Mouse (Mus musculus): ENCODE measurements around the gene Pbld2. TPM values are rescaled to one million over a fixed set of nuclear protein-coding genes. Genes with fewer than 3 reads are reported as not detected.

Gene Pbld2
- polyA plus RNA-seq, 1 experiment from 2014 or later: 0.06 TPM

DNA sequence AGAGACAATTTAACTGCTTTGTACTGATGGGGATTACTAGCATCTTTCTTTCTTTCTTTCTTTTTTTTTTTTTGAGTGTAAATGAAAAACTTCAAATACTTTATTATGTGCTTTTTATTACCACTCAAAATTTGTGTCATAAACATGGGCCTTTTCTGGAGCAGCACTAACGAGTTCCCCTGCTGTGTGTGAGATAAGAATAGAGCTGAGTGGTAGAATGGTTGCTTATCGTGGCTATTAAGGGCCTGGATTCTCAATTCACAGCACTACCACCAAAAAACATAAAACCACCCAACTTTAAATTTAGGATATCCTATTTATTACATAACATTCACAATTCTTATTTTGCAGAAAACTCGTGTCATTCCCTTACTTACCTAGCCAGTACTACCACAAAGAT, 10.6 kb upstream of the Pbld2 start:
- Histone ChIP-seq H3K27ac (no peak overlapping the region), H3K36me3 (ENCODE audit: inconsistent target) (peaks cover 55% of the 10 kb centered on the region), H3K79me2 (ENCODE audit: inconsistent target) (peaks cover 20% of the 10 kb centered on the region), H3K4me3 (ENCODE audit: inconsistent target) (no peak overlapping the region)
- WGBS (ENCODE audit: missing documents): 90% methylated on average over 3 of the region's 3 CpGs

DNA sequence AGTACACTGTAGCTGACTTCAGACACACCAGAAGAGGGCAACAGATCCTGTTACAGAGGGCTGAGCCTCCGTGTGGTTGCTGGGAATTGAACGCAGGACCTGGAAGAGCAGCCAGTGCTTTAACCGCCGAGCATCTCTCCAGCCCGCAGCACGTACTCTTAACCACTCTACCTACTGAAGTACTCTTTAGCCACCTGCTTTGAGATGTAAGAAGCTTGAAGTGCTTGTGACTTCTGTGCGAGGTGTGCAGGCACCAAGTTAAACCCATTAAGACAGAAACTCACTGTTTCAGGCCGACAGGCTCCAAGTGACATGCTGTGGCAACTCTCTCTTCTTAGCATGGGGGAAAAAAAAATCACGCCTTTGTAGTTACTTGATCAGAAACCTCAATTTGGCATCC, 9.9 kb upstream of the Pbld2 start:
- H3K36me3 ChIP-seq (ENCODE audit: inconsistent target): peaks cover 55% of the 10 kb centered on the region
- WGBS (ENCODE audit: missing documents): 92% methylated on average over 9 of the region's 9 CpGs

DNA sequence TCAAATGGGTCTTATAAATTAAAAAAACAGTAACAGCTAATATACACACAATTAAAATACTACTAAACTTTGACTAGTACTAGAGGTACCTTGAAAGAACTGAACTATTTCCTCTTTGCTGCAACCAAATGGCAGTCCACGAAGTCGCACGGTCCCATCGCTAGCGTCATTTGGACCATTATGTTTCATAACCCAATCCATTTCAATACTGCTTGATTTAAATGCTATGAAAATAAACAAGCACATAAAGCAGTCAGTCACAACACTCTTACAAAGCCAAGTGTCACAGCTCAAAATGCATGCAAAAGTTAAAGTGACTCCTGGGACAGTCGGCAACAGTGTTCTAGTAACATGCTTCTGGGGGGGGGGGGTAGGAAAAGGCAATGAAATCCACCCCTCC, 4.8 kb upstream of the Pbld2 start:
- WGBS (ENCODE audit: missing documents): 89% methylated on average over 6 of the region's 6 CpGs
- H3K79me2 ChIP-seq (ENCODE audit: inconsistent target): peaks cover 65% of the 10 kb centered on the region
- no peak overlapping the region for H3K27ac ChIP-seq
- H3K4me3 ChIP-seq (ENCODE audit: inconsistent target): no peak overlapping the region
- H3K36me3 ChIP-seq (ENCODE audit: inconsistent target): peaks cover 29% of the 10 kb centered on the region

More for the DNA sequence above, 9.9 kb upstream of the Pbld2 start:
- Histone ChIP-seq H3K4me3 (ENCODE audit: inconsistent target) (no peak overlapping the region), H3K79me2 (ENCODE audit: inconsistent target) (peaks cover 27% of the 10 kb centered on the region), H3K27ac (no peak overlapping the region)

DNA sequence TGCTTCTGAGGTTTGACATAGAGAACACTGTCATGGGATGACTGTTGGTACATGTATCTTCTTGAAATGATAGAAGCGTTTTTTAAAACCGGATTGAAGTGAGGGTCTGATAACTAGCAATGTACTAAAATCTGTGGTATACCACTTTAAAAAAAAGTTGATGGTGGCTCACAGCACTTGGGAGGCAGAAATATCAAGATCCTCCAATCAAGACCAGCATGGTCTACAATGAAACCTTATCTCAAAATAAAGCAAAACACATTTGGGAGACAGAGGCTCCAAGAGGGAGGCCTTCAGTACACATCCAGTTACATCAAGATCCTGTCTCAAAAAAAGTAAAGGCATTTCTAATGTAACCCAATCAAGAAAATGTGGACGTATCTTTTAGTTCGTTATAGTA, 2.4 kb upstream of the Pbld2 start:
- Histone ChIP-seq H3K4me3 (ENCODE audit: inconsistent target) (peak overlapping the region; percentile 95; the same call in 1 of the 2 replicates), H3K36me3 (ENCODE audit: inconsistent target) (peaks cover 6% of the 10 kb centered on the region; the same call in 1 of the 2 replicates), H3K79me2 (ENCODE audit: inconsistent target) (peaks cover 63% of the 10 kb centered on the region), H3K27ac (no peak overlapping the region)
- WGBS (ENCODE audit: missing documents): 11% methylated on average over 4 of the region's 4 CpGs

DNA sequence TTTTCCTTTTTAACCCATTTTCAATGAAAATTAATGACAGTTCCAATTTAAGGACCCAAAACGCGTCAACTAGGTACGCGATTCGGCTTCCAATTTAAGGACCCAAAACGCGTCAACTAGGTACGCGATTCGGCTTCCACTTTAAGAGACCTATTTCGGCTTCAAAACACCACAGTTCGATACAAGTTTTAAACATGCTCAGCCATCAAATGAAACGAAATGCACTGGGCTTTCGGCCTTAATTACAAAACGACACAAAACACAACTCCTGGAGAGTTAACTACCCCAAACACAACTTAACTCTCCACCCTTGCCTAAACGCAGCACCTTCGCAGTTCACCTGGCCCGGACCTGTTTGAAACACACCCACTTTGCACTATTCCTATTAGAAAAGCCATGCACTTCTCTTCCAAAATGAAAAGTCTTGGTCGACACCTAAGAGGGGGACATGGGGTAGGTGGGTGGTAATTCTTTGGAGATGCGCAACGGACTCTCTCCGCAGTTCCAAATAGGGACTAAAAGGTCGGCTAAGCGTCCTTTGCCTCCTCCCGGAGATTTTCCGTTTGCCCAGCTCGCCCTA, 1.5 kb upstream of the Pbld2 start:
- H3K36me3 ChIP-seq (ENCODE audit: inconsistent target): peaks cover 2% of the 10 kb centered on the region; the same call in 1 of the 2 replicates
- H3K27ac ChIP-seq: peak overlapping the region; percentile 53
- under 1% methylated on average over 27 of the region's 27 CpGs for WGBS (ENCODE audit: missing documents)
- peak overlapping the region; percentile 95 for H3K4me3 ChIP-seq (ENCODE audit: inconsistent target)
- H3K79me2 ChIP-seq (ENCODE audit: inconsistent target): peaks cover 54% of the 10 kb centered on the region

DNA sequence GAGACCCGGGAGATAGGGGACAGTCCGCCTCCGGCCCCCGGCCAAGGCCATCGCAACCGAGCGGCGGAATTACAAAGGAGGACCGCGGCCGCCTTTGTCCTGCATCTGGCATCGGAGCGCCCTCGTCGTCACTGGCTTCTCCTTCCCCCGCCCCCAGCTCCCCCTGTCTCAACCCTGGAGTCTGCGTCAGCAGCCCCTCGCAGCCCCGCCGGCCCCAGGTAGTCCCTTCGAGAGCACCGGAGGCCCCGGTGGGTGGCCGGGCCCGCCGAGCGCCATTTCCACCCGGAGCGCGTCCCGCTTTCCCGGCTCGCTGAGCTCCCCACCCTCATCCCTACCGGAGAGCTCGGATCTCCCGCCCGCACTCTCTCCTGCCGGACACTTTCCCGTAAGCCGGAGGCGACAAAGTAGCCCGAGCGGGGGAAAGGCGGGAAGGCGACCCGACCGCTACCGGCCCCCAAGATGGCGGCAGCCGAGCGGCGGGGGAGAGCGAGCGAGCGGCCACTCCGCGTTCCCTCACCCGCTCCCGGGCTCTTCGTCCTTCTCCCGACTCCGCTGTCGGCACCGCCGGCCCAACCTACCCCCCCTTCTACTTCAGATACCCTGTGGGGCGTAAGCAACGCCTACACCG, 880 bp upstream of the Pbld2 start:
- peak overlapping the region; percentile 95 for H3K4me3 ChIP-seq (ENCODE audit: inconsistent target)
- no peaks in the 10 kb centered on the region for H3K36me3 ChIP-seq (ENCODE audit: inconsistent target)
- 1% methylated on average over 57 of the region's 68 CpGs for WGBS (ENCODE audit: missing documents)

DNA sequence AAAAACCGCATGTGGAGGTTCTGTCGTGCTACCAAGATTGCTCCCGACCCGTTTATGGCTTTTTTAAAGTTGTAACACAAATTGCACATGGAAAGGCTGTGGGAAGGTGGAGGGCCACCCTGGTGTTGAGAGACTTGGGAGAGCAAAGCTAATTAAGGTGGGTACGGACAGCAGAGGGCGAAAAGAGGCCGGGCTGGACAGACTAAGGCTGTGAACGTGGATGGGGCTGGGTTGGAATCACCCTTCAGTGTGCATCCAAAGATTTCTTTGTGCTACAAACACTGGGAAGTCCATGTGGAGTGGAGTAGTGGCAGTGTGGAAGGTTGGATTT, 430 bp downstream of the Pbld2 start:
- H3K27ac ChIP-seq: peak overlapping the region; percentile 87
- peak overlapping the region; percentile 77 for H3K4me3 ChIP-seq (ENCODE audit: inconsistent target)
- H3K36me3 ChIP-seq (ENCODE audit: inconsistent target): no peaks in the 10 kb centered on the region
- H3K79me2 ChIP-seq (ENCODE audit: inconsistent target): peaks cover 35% of the 10 kb centered on the region
- 0% methylated on average over 8 of the region's 8 CpGs for WGBS (ENCODE audit: missing documents)

More for the DNA sequence above, 880 bp upstream of the Pbld2 start:
- peaks cover 48% of the 10 kb centered on the region for H3K79me2 ChIP-seq (ENCODE audit: inconsistent target)
- H3K27ac ChIP-seq: peak overlapping the region; percentile 53

DNA sequence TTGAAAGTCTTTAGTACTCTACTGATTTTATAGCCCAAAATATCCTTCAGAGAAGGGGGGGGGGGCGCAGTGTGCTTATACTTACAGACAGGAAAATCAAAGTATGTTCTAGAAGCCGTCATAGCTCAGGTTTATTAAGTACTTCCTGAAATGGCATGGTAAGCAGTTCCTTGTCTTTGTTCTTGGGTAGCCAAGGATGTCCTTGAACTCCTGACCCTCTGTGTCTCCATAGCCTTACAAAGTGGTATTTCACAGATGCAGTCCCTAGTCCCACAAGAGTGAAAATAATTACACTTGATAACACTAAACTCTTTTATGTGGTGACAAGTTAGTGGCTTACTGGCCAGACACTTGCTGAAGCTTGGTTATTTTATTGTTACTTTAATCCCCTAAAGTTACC, 901 bp downstream of the Pbld2 start:
- 23% methylated on average over 2 of the region's 2 CpGs for WGBS (ENCODE audit: missing documents)
- Histone ChIP-seq H3K79me2 (ENCODE audit: inconsistent target) (peaks cover 30% of the 10 kb centered on the region), H3K36me3 (ENCODE audit: inconsistent target) (no peaks in the 10 kb centered on the region), H3K4me3 (ENCODE audit: inconsistent target) (peak overlapping the region; percentile 77), H3K27ac (no peak overlapping the region; the same call in 1 of the 2 replicates)

DNA sequence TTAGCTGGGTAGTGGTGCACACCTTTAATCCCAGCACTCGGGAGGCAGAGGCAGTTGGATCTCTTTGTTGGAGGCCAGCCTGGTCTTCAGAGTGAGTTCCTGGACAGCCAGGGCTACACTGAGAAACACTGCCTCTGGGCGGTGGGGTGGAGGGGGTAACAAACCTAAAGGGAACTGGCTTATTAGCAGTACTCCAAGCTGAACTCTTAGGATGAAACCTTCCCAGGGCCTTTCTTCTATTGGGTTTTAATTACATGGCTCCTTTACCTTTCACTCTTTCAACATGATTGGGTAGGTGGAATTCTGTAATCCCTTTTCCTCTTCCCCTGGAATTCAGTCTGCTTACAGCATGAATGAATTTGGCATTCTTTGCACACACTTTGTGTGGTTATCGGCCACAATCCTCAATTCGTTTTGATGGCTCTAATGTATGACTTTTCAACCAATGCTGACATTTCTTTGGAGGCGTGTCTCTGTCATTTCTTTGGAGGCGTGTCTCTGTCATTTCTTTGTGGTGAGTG, 1.4 kb downstream of the Pbld2 start:
- WGBS (ENCODE audit: missing documents): 71% methylated on average over 6 of the region's 6 CpGs
- Histone ChIP-seq H3K27ac (no peak overlapping the region), H3K4me3 (ENCODE audit: inconsistent target) (no peak overlapping the region)

DNA sequence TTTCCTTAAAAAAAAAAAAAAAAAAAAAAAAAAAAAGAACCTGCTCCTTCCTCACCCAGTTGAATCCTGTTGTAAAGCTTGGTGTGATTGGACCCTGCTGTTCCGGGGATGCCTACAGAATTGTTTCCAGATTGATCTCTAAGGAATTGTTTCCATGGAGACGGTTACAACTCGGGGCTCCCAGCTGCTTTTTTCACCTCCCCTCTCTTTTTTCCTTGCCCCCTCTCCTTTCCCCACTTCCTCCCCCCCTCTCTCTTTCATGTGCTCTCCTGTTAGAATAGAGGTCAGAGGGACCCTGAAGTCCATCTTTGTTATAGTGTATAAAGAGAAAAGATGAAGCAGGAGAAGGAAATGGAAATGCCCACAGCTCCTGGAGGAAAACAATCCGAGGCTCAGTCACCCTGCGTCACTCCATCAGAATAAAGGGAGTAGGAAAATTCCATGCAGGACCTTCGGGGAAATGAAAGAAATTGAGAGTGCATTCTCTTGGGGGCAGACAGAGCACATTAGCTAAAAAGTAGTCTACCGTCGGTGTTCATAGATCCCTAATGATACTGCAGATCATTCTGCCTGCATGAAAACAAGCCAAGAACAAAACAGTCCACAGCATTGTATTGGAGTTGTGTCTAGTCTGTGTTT, 2.2 kb downstream of the Pbld2 start:
- Histone ChIP-seq H3K27ac (no peak overlapping the region), H3K79me2 (ENCODE audit: inconsistent target) (peaks cover 18% of the 10 kb centered on the region), H3K36me3 (ENCODE audit: inconsistent target) (no peaks in the 10 kb centered on the region), H3K4me3 (ENCODE audit: inconsistent target) (no peak overlapping the region)
- 91% methylated on average over 6 of the region's 8 CpGs for WGBS (ENCODE audit: missing documents)

More for the DNA sequence above, 1.4 kb downstream of the Pbld2 start:
- H3K79me2 ChIP-seq (ENCODE audit: inconsistent target): peaks cover 25% of the 10 kb centered on the region
- H3K36me3 ChIP-seq (ENCODE audit: inconsistent target): no peaks in the 10 kb centered on the region

DNA sequence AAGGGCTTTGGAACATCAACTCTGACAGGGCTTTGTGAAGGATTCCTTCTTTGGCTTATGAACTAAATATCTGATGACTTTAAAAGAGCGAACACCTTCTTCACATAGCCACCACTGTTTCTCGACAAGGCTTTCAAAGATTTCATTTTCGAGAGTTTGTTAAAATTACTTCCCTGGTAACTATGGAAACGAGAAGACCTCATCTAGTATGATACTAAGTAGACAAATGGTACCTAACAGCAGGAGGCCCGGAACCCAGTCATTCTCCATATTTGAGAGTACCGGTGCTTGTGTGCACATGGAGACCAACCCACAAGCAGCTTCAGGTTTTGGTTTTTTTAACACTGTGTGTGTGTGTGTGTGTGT, 2.7 kb downstream of the Pbld2 start:
- Histone ChIP-seq H3K79me2 (ENCODE audit: inconsistent target) (peaks cover 13% of the 10 kb centered on the region), H3K4me3 (ENCODE audit: inconsistent target) (no peak overlapping the region), H3K36me3 (ENCODE audit: inconsistent target) (no peaks in the 10 kb centered on the region), H3K27ac (no peak overlapping the region)
- WGBS (ENCODE audit: missing documents): 95% methylated on average over 6 of the region's 6 CpGs

DNA sequence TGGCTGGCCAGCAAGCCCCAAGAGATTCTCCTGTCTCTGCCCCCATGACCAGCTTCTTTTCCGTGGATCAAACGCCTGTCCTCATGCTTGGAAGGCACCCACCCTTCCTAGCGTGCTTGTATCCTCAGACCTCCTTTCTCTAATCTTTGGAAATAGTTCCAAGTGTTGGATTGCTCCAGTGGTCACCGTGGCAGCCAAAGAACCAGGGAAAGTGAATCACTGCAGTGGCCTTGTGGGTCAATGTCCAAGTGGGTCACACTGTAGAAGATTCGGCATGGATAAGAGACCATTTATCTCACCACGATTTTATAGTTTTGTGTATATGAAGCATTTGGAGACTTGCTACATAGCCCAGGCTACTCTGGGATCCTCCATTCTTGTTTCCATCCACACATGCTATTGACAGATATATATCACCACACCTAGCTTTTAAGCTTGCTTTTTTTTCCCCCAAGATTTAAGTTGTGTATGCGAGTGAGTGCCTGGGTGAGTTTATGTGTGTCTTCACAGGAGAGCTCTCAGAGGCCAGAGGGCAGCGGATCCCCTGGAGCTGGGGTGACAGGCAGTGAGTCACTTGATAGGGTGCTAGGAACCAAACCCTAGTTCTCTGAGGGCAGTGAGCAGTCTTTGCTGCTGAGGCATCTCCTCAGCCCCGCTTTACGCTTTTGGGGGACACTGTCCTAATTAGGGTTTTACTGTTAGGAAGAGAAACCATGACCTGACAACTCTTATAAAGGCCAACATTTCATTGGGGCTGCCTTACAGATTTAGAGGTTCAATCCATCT, 3.5 kb downstream of the Pbld2 start:
- WGBS (ENCODE audit: missing documents): 96% methylated on average over 9 of the region's 10 CpGs
- no peak overlapping the region for H3K27ac ChIP-seq
- no peaks in the 10 kb centered on the region for H3K36me3 ChIP-seq (ENCODE audit: inconsistent target)
- H3K4me3 ChIP-seq (ENCODE audit: inconsistent target): no peak overlapping the region
- H3K79me2 ChIP-seq (ENCODE audit: inconsistent target): peaks cover 5% of the 10 kb centered on the region

DNA sequence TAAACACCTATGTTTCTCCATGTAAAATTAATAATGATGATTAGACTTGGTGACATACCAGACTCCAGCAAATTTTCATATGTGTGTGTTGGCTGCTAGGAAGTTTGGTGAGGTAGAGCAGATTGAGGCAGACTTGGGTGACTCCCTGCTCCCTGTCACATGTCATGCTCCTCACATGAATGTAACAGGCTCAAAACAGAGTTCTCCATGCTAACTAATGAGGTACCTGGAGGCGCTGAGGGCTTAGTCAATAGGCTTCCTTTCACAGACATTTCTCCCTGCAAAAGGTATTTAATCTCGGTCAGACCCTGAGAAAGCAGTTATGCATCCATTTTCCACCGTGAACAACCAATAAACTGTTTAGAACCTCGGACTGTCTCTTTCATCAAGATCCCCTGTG, 4.3 kb downstream of the Pbld2 start:
- WGBS (ENCODE audit: missing documents): 96% methylated on average over 4 of the region's 4 CpGs
- Histone ChIP-seq H3K79me2 (ENCODE audit: inconsistent target) (no peaks in the 10 kb centered on the region), H3K27ac (no peak overlapping the region), H3K4me3 (ENCODE audit: inconsistent target) (no peak overlapping the region), H3K36me3 (ENCODE audit: inconsistent target) (no peaks in the 10 kb centered on the region)

DNA sequence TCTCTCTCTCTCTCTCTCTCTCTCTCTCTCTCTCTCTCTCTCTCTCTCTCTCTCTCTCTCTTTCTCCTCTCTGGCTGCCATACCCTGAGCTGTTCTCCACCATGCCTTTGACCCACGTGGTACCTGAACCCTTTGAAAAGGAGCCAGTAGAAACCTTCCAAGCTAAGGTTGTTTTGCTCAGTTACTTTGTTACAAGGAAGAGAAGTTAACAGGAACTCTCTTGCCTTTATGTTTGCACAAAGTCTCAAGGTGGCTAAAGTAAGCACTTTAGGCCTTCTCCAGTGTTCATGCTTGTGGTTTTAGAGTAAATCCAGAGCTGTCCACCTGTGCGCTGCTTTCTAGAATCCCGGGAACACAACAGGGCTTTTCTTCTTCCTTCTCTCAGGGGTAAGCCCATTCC, 8.2 kb downstream of the Pbld2 start:
- Histone ChIP-seq H3K27ac (no peak overlapping the region), H3K79me2 (ENCODE audit: inconsistent target) (no peaks in the 10 kb centered on the region), H3K36me3 (ENCODE audit: inconsistent target) (no peaks in the 10 kb centered on the region), H3K4me3 (ENCODE audit: inconsistent target) (no peak overlapping the region)
- WGBS (ENCODE audit: missing documents): 90% methylated on average over 2 of the region's 3 CpGs

All from macrophage (primary cell).